13 mouse cellular contexts compared by ENCODE assay signal in the genomic region with DNA sequence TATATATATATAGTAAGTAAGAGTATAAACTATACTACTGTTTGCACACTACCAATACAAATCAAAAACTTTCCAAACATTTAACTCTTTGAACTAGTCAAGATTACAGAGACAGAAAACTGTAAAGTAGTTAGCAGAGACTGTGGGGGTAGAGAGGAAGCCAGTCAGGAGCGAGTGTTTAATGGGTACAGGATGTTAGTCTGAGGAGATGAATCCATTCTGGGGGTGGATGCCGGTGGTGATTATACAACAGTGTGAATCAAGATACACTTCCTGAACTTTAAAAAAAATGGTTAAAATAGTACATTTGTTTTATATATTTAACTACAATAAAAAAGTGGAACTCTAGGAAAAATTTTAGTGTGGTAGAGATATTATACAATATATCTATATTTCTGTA.
"Had no signal": no experiment of that assay in that cellular context is flagged by ENCODE, and none has a peak within 500 bp of the region (broad histone marks: within the 10 kb centered on the region; RNA-seq: fewer than 3 reads in every experiment).

No protein-coding gene starts in this region.

- H3K4me3 ChIP-seq: liver, embryonic 13.5 days had no signal

- H3K4me1 ChIP-seq: liver, embryonic 13.5 days had no signal

- ATAC-seq: inflammation-experienced regulatory T-cells, adult 6 months; intestine, embryonic 16.5 days had no signal

- H3K9ac ChIP-seq: liver, embryonic 13.5 days had no signal

- H3K27me3 ChIP-seq: liver, embryonic 13.5 days had no signal

- H3K4me2 ChIP-seq: liver, embryonic 13.5 days; midbrain, embryonic 11.5 days had no signal

- DNase-seq: kidney, adult 18-20 months; kidney, adult 9 months; kidney, postnatal 14 days; kidney, postnatal 4 days; liver, embryonic 13.5 days; lung, adult 2 months; lung, postnatal 14 days; lung, postnatal 4 days; midbrain, embryonic 14.5 days had no signal

- H3K27ac ChIP-seq: liver, embryonic 13.5 days; stomach, postnatal 0 days had no signal

- H3K36me3 ChIP-seq: liver, embryonic 13.5 days had no signal

- H3K9me3 ChIP-seq: liver, embryonic 13.5 days had no signal
